Mouse (Mus musculus) CH12.LX (cell line): ENCODE data around the gene Kcmf1.

ENCODE experiments used
- CHD2 ChIP-seq: IDR thresholded peaks from 2 replicates; pipeline ENCODE4 v1.6.1; 2011; ENCODE audit warnings: low read length, improper control_type of control experiment
- CTCF ChIP-seq, 2 experiments: IDR thresholded peaks in 1 of 2; conservative IDR thresholded peaks in 1 of 2; 2 replicates each; pipeline ENCODE4 v1.5.1; 2011 to 2012; ENCODE audit warnings: low read depth in 2 of 2, low read length in 2 of 2, improper control_type of control experiment in 1 of 2, inconsistent platforms in 1 of 2, mild to moderate bottlenecking in 1 of 2, moderate library complexity in 1 of 2
- E2F4 ChIP-seq: IDR thresholded peaks from 2 replicates; pipeline ENCODE4 v1.6.1; 2011; ENCODE audit warnings: low read depth, low read length, improper control_type of control experiment; ENCODE audit not compliant: insufficient replicate concordance
- EP300 ChIP-seq: IDR thresholded peaks from 2 replicates; pipeline ENCODE4 v1.6.1; 2011; ENCODE audit warnings: low read length, improper control_type of control experiment
- KAT2A ChIP-seq: IDR thresholded peaks from 2 replicates; pipeline ENCODE4 v1.6.1; 2012; ENCODE audit warnings: low read length, improper control_type of control experiment, inconsistent platforms; ENCODE audit not compliant: insufficient replicate concordance
- MAFK ChIP-seq: IDR thresholded peaks from 2 replicates; pipeline ENCODE4 v1.6.1; 2011; ENCODE audit warnings: low read length, improper control_type of control experiment; ENCODE audit not compliant: insufficient replicate concordance
- NELFE ChIP-seq: IDR thresholded peaks from 2 replicates; pipeline ENCODE4 v1.6.1; 2011; ENCODE audit warnings: low read depth, low read length, improper control_type of control experiment
- POLR2A ChIP-seq: IDR thresholded peaks from 2 replicates; pipeline ENCODE4 v1.6.1; 2011; ENCODE audit warnings: low read depth, mild to moderate bottlenecking, improper control_type of control experiment, low read length
- POLR2AphosphoS2 ChIP-seq: IDR thresholded peaks from 2 replicates; pipeline ENCODE4 v1.6.1; 2011; ENCODE audit warnings: low read depth, low read length, improper control_type of control experiment
- RAD21 ChIP-seq: IDR thresholded peaks from 2 replicates; pipeline ENCODE4 v1.6.1; 2011; ENCODE audit warnings: low read depth, mild to moderate bottlenecking, low read length, improper control_type of control experiment, moderate library complexity
- RCOR1 ChIP-seq: conservative IDR thresholded peaks from 2 replicates; pipeline ENCODE4 v1.6.1; 2012; ENCODE audit warnings: low read depth, mild to moderate bottlenecking, inconsistent platforms, low read length, improper control_type of control experiment
- ZC3H11A ChIP-seq: IDR thresholded peaks from 2 replicates; pipeline ENCODE4 v1.6.1; 2012; ENCODE audit warnings: low read depth, mild to moderate bottlenecking, inconsistent platforms, low read length, improper control_type of control experiment
- ZKSCAN1 ChIP-seq: IDR thresholded peaks from 2 replicates; pipeline ENCODE4 v1.6.1; 2012; ENCODE audit warnings: low read depth, inconsistent platforms, low read length, improper control_type of control experiment, borderline replicate concordance
- ZMIZ1 ChIP-seq: IDR thresholded peaks from 2 replicates; pipeline ENCODE4 v1.6.1; 2012; ENCODE audit warnings: low read depth, mild to moderate bottlenecking, inconsistent platforms, low read length, improper control_type of control experiment

GRCm38 (mm10) chr6:72803669-72804068, 96.1 kb downstream of the Kcmf1 start:
- TF ChIP-seq ZC3H11A, result no peak
- TF ChIP-seq POLR2AphosphoS2, result no peak
- TF ChIP-seq MAFK, result no peak
- no peak for TF ChIP-seq POLR2A
- TF ChIP-seq CTCF (conservative IDR thresholded peaks at IDR 0.05 in 1 of 2, IDR thresholded peaks at IDR 0.05 in 1 of 2; ENCODE audit: low read depth in 2 of 2, low read length in 2 of 2), result no peak
- TF ChIP-seq RCOR1, result no peak
- no peak for TF ChIP-seq EP300
- no peak for TF ChIP-seq ZKSCAN1
- TF ChIP-seq ZMIZ1, result no peak
- TF ChIP-seq NELFE, result no peak
- no peak for TF ChIP-seq CHD2
- TF ChIP-seq RAD21, result no peak
- TF ChIP-seq KAT2A, result no peak
- TF ChIP-seq E2F4, result no peak
